Mouse (Mus musculus): ENCODE results near the gene Unc79. TPM values are rescaled to one million over a fixed set of nuclear protein-coding genes. Genes with fewer than 3 reads are reported as not detected.
A peak's percentile ranks its signal among the peaks of the same experiment; 100 is the strongest.

The Unc79 gene
- polyA plus RNA-seq, 1 experiment from 2014 or later = 6.3 TPM

DNA sequence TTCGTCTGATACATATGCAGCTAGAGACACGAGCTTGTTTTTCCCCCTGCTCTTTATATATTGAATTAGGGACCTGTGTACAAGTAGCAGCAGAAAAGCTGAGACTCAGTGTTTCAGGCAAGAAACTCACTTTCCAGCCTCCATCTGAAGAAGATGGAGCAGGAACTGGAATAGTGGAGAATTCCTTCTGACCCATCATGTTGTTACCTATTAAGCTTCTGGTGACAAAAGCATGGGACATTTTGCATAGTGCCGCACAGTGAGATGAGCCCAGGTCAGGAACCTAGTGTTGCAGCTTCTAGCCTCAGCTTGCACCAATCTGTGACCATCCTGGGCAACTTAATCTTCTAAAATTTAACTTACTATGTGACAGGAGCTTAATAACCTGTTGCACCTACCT is 92.7 kb downstream of the Unc79 start:
- Histone ChIP-seq H3K36me3 (peaks cover 16% of the 10 kb centered on the region), H3K4me2 (no peak overlapping the region), H3K4me1 (no peaks in the 10 kb centered on the region), H3K27ac (replicated peaks) (no peak overlapping the region), H3K4me3 (replicated peaks) (no peak overlapping the region), H3K9ac (replicated peaks) (no peak overlapping the region), H3K27me3 (replicated peaks) (no peaks in the 10 kb centered on the region), H3K9me3 (replicated peaks) (no peaks in the 10 kb centered on the region)
- WGBS = 90% methylated on average over 3 of the region's 3 CpGs
- ATAC-seq (ENCODE audit: low FRiP score) = no peak

DNA sequence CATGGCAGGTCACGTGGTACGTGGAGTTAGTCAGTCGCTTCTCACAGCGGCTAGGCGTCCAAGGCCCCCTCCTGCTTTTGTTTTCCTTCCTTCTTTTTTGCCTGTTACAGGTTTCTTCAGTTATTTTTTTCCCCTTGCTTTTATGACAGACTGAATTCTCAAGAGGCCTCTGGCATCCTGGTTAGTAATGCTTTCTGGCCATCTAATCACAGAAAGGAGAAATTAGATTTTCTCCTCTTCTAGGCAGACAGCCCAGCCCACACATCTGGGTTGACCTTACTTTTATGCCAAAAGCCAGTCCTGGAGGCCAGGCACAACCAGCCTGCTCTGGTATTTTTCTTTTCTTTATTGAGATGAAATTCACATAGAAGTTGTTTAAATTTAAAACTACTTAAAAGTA is 94.1 kb downstream of the Unc79 start:
- no peaks in the 10 kb centered on the region for H3K4me1 ChIP-seq
- no peaks in the 10 kb centered on the region for H3K9me3 ChIP-seq (replicated peaks)
- H3K9ac ChIP-seq (replicated peaks) = no peak overlapping the region
- H3K27ac ChIP-seq (replicated peaks) = no peak overlapping the region
- peaks cover 19% of the 10 kb centered on the region for H3K36me3 ChIP-seq
- H3K27me3 ChIP-seq (replicated peaks) = no peaks in the 10 kb centered on the region
- WGBS = 90% methylated on average over 5 of the region's 5 CpGs
- ATAC-seq (ENCODE audit: low FRiP score) = no peak
- H3K4me2 ChIP-seq = no peak overlapping the region
- no peak overlapping the region for H3K4me3 ChIP-seq (replicated peaks)

DNA sequence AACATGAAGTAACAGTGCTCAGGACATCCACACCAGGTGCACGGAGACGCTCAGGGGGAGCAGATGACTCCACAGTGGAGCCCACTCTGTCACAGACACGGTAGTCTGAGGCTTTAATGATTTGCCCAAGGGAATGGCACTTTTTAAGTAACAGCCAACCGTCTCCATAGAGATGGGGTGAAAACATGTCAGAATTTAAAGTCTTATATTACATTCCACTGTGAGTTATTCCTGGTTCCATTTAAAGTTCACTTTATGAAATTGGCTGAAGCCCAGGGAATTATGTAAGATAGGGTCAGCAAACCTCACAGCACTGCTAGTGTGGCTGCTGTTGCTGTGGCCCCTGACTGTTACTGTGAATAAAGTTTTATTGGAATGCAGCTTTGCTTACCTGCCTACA is 95.8 kb downstream of the Unc79 start:
- no peak overlapping the region for H3K4me2 ChIP-seq
- H3K27ac ChIP-seq (replicated peaks) = no peak overlapping the region
- no peaks in the 10 kb centered on the region for H3K4me1 ChIP-seq
- ATAC-seq (ENCODE audit: low FRiP score) = no peak
- H3K9ac ChIP-seq (replicated peaks) = no peak overlapping the region
- no peak overlapping the region for H3K4me3 ChIP-seq (replicated peaks)
- no peaks in the 10 kb centered on the region for H3K9me3 ChIP-seq (replicated peaks)
- WGBS = 60% methylated on average over 4 of the region's 4 CpGs
- H3K36me3 ChIP-seq = peaks cover 29% of the 10 kb centered on the region
- no peaks in the 10 kb centered on the region for H3K27me3 ChIP-seq (replicated peaks)

DNA sequence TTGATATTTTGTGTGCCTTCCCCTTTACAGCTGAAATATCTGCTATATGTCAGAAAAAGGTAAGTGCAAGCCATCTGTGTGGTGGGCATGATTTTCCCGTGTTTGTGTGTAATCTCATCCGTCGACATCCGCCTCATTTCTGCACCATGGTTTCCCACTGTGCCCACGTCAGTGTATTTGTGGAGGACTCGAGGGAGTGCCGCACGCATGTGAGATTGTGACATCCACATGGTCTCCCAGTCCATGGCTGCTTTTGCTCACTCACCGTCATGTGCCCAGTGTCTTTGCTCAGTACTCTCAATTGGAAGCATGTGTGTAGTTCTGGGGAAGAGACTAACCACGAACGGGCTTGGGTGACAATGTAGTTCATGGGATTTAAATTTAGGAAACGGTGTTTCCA is 101.2 kb downstream of the Unc79 start:
- 93% methylated on average over 12 of the region's 12 CpGs for WGBS
- Histone ChIP-seq H3K36me3 (peaks cover 26% of the 10 kb centered on the region), H3K9me3 (replicated peaks) (no peaks in the 10 kb centered on the region), H3K27ac (replicated peaks) (no peak overlapping the region), H3K27me3 (replicated peaks) (no peaks in the 10 kb centered on the region), H3K4me2 (no peak overlapping the region), H3K4me1 (no peaks in the 10 kb centered on the region), H3K9ac (replicated peaks) (no peak overlapping the region), H3K4me3 (replicated peaks) (no peak overlapping the region)
- ATAC-seq (ENCODE audit: low FRiP score) = no peak

DNA sequence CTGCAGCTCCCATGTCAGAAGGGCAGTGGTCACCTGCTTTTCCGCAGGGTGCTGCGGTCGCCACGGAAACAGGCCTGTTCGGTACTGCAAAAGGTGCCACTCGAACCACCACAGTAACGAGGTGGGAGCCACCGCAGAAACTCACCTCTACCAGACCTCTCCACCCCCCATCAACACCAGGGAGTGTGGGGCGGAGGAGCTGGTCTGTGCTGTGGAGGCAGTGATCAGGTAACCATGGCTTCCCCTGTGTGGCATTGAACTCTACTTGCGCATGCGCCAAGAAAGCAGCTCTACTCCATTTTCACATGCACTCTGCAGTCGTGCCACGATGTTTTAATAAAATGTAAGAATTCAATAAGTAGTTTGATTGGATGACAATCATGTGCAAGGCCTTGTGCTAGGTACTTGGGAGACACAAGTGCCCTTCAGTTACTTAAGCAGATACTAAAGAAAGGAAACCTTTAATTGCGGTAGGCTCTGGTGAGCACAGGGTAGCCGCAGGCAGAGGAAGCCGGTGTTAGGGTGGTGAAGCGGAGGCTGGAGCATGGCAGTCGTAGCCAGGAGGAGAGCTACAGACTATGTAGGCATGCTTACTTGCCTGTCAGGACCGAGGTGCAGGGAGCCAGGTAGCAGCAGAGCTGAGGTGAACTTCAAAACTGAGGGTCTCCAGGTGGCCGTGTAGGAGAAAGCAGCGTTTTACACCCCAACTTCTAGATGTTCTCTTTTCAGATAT is 110.8 kb downstream of the Unc79 start:
- H3K4me3 ChIP-seq (replicated peaks) = no peak overlapping the region
- H3K36me3 ChIP-seq = peaks cover 23% of the 10 kb centered on the region
- H3K4me1 ChIP-seq = no peaks in the 10 kb centered on the region
- no peak overlapping the region for H3K9ac ChIP-seq (replicated peaks)
- H3K27ac ChIP-seq (replicated peaks) = no peak overlapping the region
- 84% methylated on average over 21 of the region's 21 CpGs for WGBS
- no peaks in the 10 kb centered on the region for H3K9me3 ChIP-seq (replicated peaks)
- no peak for ATAC-seq (ENCODE audit: low FRiP score)
- no peaks in the 10 kb centered on the region for H3K27me3 ChIP-seq (replicated peaks)
- no peak overlapping the region for H3K4me2 ChIP-seq

DNA sequence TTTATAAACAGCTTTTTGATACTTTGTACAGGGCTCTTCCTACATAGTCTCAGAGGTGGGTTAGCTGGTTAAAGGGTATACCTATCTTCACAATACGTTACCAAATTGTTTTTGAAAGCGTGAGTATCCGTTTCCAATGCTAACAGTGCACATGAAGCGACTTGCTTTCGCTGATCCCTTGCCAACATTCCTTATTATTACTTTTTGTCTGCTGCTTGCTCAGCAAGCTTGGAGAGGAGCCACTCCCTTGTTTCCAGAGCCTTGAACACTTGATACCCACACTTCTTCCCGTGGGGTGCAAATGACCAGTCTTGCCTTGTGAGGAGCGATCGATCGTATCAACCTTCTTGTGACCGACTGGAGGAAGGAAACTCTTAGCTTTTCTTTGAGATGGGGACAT is 112.1 kb downstream of the Unc79 start:
- ATAC-seq (ENCODE audit: low FRiP score) = no peak
- Histone ChIP-seq H3K9ac (replicated peaks) (no peak overlapping the region), H3K27me3 (replicated peaks) (no peaks in the 10 kb centered on the region), H3K4me2 (no peak overlapping the region), H3K36me3 (peaks cover 23% of the 10 kb centered on the region), H3K4me3 (replicated peaks) (no peak overlapping the region), H3K4me1 (no peaks in the 10 kb centered on the region), H3K9me3 (replicated peaks) (no peaks in the 10 kb centered on the region), H3K27ac (replicated peaks) (no peak overlapping the region)
- WGBS = 90% methylated on average over 10 of the region's 10 CpGs

DNA sequence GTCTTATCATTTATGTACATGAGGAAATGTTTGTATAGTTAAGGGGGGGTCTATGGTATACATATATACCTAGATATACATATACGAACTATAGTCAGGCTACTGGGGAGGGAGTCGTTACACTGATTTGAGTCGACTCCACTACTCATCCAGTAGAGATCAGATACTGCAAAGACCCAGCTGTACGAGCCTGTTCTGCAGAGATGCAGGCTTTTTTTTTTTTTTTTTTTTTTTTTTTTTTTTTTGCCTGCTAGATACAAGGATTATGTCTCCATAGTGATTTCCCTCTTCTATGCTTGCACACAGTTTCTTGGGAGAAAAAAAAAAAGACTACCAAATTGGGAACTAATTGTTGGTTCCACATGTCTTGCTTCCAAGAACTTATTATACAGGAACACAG is 113.5 kb downstream of the Unc79 start:
- Histone ChIP-seq H3K4me2 (no peak overlapping the region), H3K4me3 (replicated peaks) (no peak overlapping the region), H3K27ac (replicated peaks) (no peak overlapping the region), H3K27me3 (replicated peaks) (no peaks in the 10 kb centered on the region), H3K9me3 (replicated peaks) (no peaks in the 10 kb centered on the region), H3K36me3 (peaks cover 23% of the 10 kb centered on the region), H3K4me1 (no peaks in the 10 kb centered on the region), H3K9ac (replicated peaks) (no peak overlapping the region)
- ATAC-seq (ENCODE audit: low FRiP score) = no peak
- whole genome bisulfite sequencing = 76% methylated on average over 4 of the region's 4 CpGs

DNA sequence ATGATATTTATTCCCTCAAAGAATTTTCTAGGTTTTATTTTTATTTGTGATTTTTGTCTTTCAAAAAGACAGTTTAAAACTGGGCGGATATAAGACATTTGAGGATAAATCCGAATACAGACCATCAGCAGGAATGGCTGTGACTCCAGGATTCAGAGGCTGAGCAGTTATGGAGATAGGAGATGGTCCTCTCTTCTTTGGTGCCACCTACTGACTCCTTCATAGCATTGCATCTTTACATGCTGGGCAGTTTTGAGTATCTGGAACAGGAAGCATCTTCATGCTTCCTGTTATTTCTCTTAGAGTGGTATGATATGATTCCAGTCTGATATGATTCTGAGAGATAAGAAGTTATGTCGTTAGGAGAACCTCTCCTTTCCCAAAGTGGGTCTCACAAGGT is 116.3 kb downstream of the Unc79 start:
- Histone ChIP-seq H3K4me3 (replicated peaks) (no peak overlapping the region), H3K4me2 (no peak overlapping the region), H3K4me1 (no peaks in the 10 kb centered on the region), H3K27ac (replicated peaks) (no peak overlapping the region), H3K27me3 (replicated peaks) (no peaks in the 10 kb centered on the region), H3K9me3 (replicated peaks) (no peaks in the 10 kb centered on the region), H3K9ac (replicated peaks) (no peak overlapping the region), H3K36me3 (peaks cover 34% of the 10 kb centered on the region)
- 16% methylated on average over 3 of the region's 3 CpGs for WGBS
- ATAC-seq (ENCODE audit: low FRiP score) = peak; percentile 73; the same call in 1 of the 2 replicates

DNA sequence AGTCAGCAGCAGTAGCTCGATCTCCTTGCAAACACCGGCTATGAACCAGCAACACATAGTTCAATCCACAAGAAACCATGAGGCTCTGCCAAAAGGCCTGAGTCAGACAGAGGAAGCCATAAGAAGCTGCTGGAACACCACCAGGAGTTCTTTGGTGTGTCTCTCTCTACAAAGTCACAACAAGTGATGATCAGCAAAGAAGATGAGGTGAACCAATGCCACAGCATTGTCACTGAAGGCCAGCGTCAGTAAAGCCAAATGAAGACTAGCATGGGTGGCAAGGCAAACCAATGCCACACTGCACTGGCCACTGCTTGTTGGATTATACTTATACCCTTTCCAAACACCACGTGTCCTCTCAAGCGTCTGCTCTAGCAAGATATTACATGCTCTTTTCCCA is 119.5 kb downstream of the Unc79 start:
- no peaks in the 10 kb centered on the region for H3K27me3 ChIP-seq (replicated peaks)
- H3K4me1 ChIP-seq = no peaks in the 10 kb centered on the region
- H3K4me2 ChIP-seq = no peak overlapping the region
- ATAC-seq (ENCODE audit: low FRiP score) = no peak
- WGBS = 93% methylated on average over 5 of the region's 5 CpGs
- no peaks in the 10 kb centered on the region for H3K9me3 ChIP-seq (replicated peaks)
- H3K9ac ChIP-seq (replicated peaks) = no peak overlapping the region
- no peak overlapping the region for H3K4me3 ChIP-seq (replicated peaks)
- peaks cover 41% of the 10 kb centered on the region for H3K36me3 ChIP-seq
- H3K27ac ChIP-seq (replicated peaks) = no peak overlapping the region

DNA sequence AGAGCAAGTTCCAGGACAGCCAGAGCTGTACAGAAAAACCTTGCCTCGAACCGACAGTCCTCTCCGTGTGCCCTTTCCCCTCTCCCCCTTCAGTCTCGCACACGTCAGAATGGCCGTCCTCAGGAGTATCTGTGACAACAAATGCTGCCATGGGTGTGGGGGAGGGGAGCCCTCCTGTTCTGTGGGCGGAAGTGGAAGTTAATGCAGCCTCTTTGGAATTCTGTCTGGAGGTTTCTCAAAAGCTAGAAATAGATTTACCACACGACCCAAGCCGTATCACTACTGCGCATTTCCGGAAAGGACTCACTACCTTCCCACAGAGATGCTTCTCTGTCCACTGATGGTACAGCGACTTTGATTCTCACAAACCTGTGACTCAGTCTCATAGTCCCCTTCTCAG is 120.9 kb downstream of the Unc79 start:
- Histone ChIP-seq H3K4me2 (no peak overlapping the region), H3K4me1 (no peaks in the 10 kb centered on the region), H3K9ac (replicated peaks) (no peak overlapping the region), H3K4me3 (replicated peaks) (no peak overlapping the region), H3K9me3 (replicated peaks) (no peaks in the 10 kb centered on the region), H3K36me3 (peaks cover 44% of the 10 kb centered on the region), H3K27me3 (replicated peaks) (no peaks in the 10 kb centered on the region), H3K27ac (replicated peaks) (no peak overlapping the region)
- no peak for ATAC-seq (ENCODE audit: low FRiP score)
- WGBS = 74% methylated on average over 12 of the region's 12 CpGs

DNA sequence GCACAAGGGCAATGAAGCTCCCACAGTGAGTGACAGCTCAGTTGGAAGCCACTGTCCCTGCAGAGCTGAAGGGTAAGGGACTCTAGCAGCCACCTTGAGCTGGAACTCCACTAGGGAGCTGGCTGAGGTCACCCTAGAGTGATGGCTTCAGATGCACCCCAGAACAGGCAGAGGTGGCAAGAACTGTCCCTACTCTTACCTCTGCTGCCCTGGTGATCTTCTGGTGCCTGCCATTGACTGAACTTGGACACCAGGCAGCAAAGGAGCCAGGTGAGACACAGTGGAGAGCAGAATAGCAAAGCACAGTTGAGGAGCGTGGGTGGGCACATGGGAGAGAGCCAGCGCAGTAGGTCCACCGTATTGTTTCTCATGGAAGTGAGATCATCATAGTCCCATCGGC is 125.3 kb downstream of the Unc79 start:
- no peak overlapping the region for H3K27ac ChIP-seq (replicated peaks)
- ATAC-seq (ENCODE audit: low FRiP score) = no peak
- no peaks in the 10 kb centered on the region for H3K27me3 ChIP-seq (replicated peaks)
- H3K4me3 ChIP-seq (replicated peaks) = no peak overlapping the region
- no peaks in the 10 kb centered on the region for H3K4me1 ChIP-seq
- no peaks in the 10 kb centered on the region for H3K9me3 ChIP-seq (replicated peaks)
- no peak overlapping the region for H3K4me2 ChIP-seq
- H3K36me3 ChIP-seq = peaks cover 43% of the 10 kb centered on the region
- WGBS = 97% methylated on average over 4 of the region's 4 CpGs
- H3K9ac ChIP-seq (replicated peaks) = no peak overlapping the region

DNA sequence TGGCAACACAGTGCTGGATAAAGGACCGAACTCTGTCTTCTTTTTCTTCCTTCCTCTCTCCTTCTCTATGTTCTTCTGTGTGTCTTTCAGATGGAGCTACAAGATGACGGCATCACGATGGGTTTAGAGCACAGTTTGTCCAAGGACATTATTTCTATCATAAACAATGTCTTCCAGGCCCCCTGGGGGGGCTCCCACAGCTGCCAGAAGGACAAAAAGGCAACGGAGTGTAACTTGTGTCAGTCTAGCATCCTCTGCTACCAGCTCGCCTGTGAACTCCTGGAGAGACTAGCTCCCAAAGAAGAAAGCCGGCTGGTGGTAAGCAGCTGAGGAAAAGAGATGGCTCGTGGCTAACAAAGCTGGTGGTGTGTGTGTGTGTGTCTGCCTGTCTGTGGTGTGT is 130.1 kb downstream of the Unc79 start:
- 45% methylated on average over 7 of the region's 7 CpGs for WGBS
- no peaks in the 10 kb centered on the region for H3K27me3 ChIP-seq (replicated peaks)
- no peaks in the 10 kb centered on the region for H3K9me3 ChIP-seq (replicated peaks)
- ATAC-seq (ENCODE audit: low FRiP score) = no peak
- peaks cover 19% of the 10 kb centered on the region for H3K36me3 ChIP-seq
- H3K4me2 ChIP-seq = no peak overlapping the region
- H3K4me3 ChIP-seq (replicated peaks) = no peak overlapping the region
- no peaks in the 10 kb centered on the region for H3K4me1 ChIP-seq
- H3K27ac ChIP-seq (replicated peaks) = no peak overlapping the region
- H3K9ac ChIP-seq (replicated peaks) = no peak overlapping the region
